Mouse (Mus musculus) liver, embryonic 14.5 days (tissue): ENCODE measurements around the gene Mysm1. TPM values are rescaled to one million over a fixed set of nuclear protein-coding genes. Genes with fewer than 3 reads are reported as not detected.
A peak's percentile ranks its signal among the peaks of the same experiment; 100 is the strongest.

Experiments
- ATAC-seq: fragments of 200-750 bp; cut with Nextera tagmentation; 2 replicates; pipeline ENCODE4 v1.8.0; 2017; ENCODE audit warnings: moderate number of reproducible peaks, mild to moderate bottlenecking, moderate library complexity; ENCODE audit not compliant: insufficient read depth
- DNase-seq, 3 experiments: peaks; one replicate each; pipeline ENCODE4 v3.0.0-alpha.2; 2012 to 2013; ENCODE audit warnings: low read depth in 3 of 3, low spot score in 3 of 3
- H3K27ac ChIP-seq: fragments of 300-500 bp; sonication (generic); 2 replicates; pipeline ENCODE4 v1.5.1; 2014; ENCODE audit warnings: moderate library complexity, mild to moderate bottlenecking, control low read depth, inconsistent platforms
- H3K27me3 ChIP-seq: fragments of 300-500 bp; sonication (generic); 2 replicates; pipeline ENCODE4 v1.6.1; 2014; ENCODE audit warnings: mild to moderate bottlenecking, low read length, moderate library complexity; ENCODE audit not compliant: control insufficient read depth, insufficient read depth
- H3K36me3 ChIP-seq: fragments of 300-500 bp; sonication (generic); replicated peaks from 2 replicates; pipeline ENCODE4 v1.6.1; 2014; ENCODE audit warnings: low read depth; ENCODE audit not compliant: control insufficient read depth, insufficient read depth
- H3K4me1 ChIP-seq, 2 experiments: fragments of 200-500 bp in 1 of 2; fragments of 300-500 bp in 1 of 2; sonication (generic) in 1 of 2; replicated peaks; 2 replicates each; pipeline ENCODE4 v1.6.1; 2012 to 2014; ENCODE audit warnings: antibody characterized with exemption in 1 of 2, inconsistent platforms in 1 of 2, low read length in 1 of 2; ENCODE audit not compliant: control insufficient read depth in 2 of 2, insufficient read depth in 2 of 2
- H3K4me2 ChIP-seq: fragments of 300-500 bp; sonication (generic); 2 replicates; pipeline ENCODE4 v1.6.1; 2014; ENCODE audit warnings: low read depth, mild to moderate bottlenecking, control low read depth, moderate library complexity
- H3K4me3 ChIP-seq, 2 experiments: fragments of 200-500 bp in 1 of 2; fragments of 300-500 bp in 1 of 2; sonication (generic) in 1 of 2; 2 replicates each; pipeline ENCODE4 v1.5.1; 2012 to 2014; ENCODE audit warnings: low read depth in 2 of 2, low read length in 2 of 2, mild to moderate bottlenecking in 2 of 2, control low read depth in 1 of 2, inconsistent platforms in 1 of 2, moderate library complexity in 1 of 2; ENCODE audit not compliant: insufficient read depth in 1 of 2
- H3K9ac ChIP-seq: fragments of 300-500 bp; sonication (generic); replicated peaks from 2 replicates; pipeline ENCODE4 v1.6.1; 2014; ENCODE audit warnings: mild to moderate bottlenecking, control low read depth, moderate library complexity
- H3K9me3 ChIP-seq: fragments of 300-500 bp; sonication (generic); 2 replicates; pipeline ENCODE4 v1.6.1; 2016; ENCODE audit warnings: low read length, mixed read lengths; ENCODE audit not compliant: control insufficient read depth
- CTCF ChIP-seq: IDR thresholded peaks from 2 replicates; pipeline ENCODE4 v1.5.1; 2016; ENCODE audit warnings: antibody characterized with exemption, low read depth, control low read depth
- EP300 ChIP-seq: IDR thresholded peaks from 2 replicates; pipeline ENCODE4 v1.6.1; 2016; ENCODE audit warnings: antibody characterized with exemption, low read depth
- WGBS: fragments of 180-500 bp; shearing (Covaris S2); extraction: QIAGEN DNeasy Blood & Tissue Kit; methylation state at CpG from one replicate; pipeline ENCODE4 v1.1.7; 2014; ENCODE audit not compliant: insufficient replicate concordance; 5-methylcytosine and 5-hydroxymethylcytosine counted together
- polyA plus RNA-seq, 2 experiments: library from polyadenylated mRNA; depleted of rRNA in 1 of 2; stranded (reverse) in 1 of 2; unstranded in 1 of 2; fragments of >200 nt; fragmentation: Nextera tagmentation in 1 of 2; extraction: Ambion mirVana in 1 of 2; gene quantifications; 2 replicates each; pipeline versions ENCODE4 v1.2.1 to v1.2.3; 2012 to 2014

Gene Mysm1
- polyA plus RNA-seq, 2 experiments = 3.7 to 7.3 TPM

- TF ChIP-seq CTCF (no peak), EP300 (no peak)
- Histone ChIP-seq H3K4me3 (no peak overlapping the region), H3K36me3 (no peaks in the 10 kb centered on the region), H3K27me3 (no peaks in the 10 kb centered on the region), H3K9me3 (no peaks in the 10 kb centered on the region), H3K9ac (no peak overlapping the region), H3K27ac (no peak overlapping the region), H3K4me1 (no peaks in the 10 kb centered on the region), H3K4me2 (no peak overlapping the region)
- no peak for DNase-seq
- WGBS = 76% methylated on average over 4 of the region's 4 CpGs
- no peak for ATAC-seq
These were observed 17.0 kb upstream of the Mysm1 start for GRCm38 (mm10) chr4:94995862-94996261.

- Histone ChIP-seq H3K36me3 (no peaks in the 10 kb centered on the region), H3K4me3 (no peak overlapping the region), H3K4me1 (peaks cover 0 to 4% of the 10 kb centered on the region in 2 experiments; a peak in 3 of 4 replicates), H3K27me3 (no peaks in the 10 kb centered on the region), H3K27ac (no peak overlapping the region), H3K9ac (no peak overlapping the region), H3K9me3 (no peaks in the 10 kb centered on the region), H3K4me2 (no peak overlapping the region)
- ATAC-seq (no peak), DNase-seq (no peak)
- TF ChIP-seq EP300 = peak; percentile 52
- TF ChIP-seq CTCF = no peak
- 6% methylated on average over 3 of the region's 3 CpGs for WGBS
These were observed 11.3 kb upstream of the Mysm1 start for GRCm38 (mm10) chr4:94990204-94990603.

GRCm38 (mm10) chr4:94987725-94988124 lies 8.8 kb upstream of the Mysm1 start:
- Histone ChIP-seq H3K4me1 (peaks cover 0 to 4% of the 10 kb centered on the region in 2 experiments; a peak in 3 of 4 replicates), H3K27ac (no peak overlapping the region), H3K4me2 (no peak overlapping the region), H3K9ac (no peak overlapping the region), H3K27me3 (no peaks in the 10 kb centered on the region), H3K9me3 (no peaks in the 10 kb centered on the region), H3K4me3 (no peak overlapping the region), H3K36me3 (no peaks in the 10 kb centered on the region)
- no peak for ATAC-seq
- WGBS = 45% methylated on average over 4 of the region's 4 CpGs
- no peak for DNase-seq
- TF ChIP-seq EP300 (no peak), CTCF (no peak)

GRCm38 (mm10) chr4:94979500-94979915 lies 608 bp upstream of the Mysm1 start:
- Histone ChIP-seq H3K4me1 (peaks cover 8 to 16% of the 10 kb centered on the region in 2 experiments), H3K4me3 (peak overlapping the region; percentile 90 to 99), H3K9me3 (no peaks in the 10 kb centered on the region), H3K27me3 (no peaks in the 10 kb centered on the region), H3K27ac (no peak overlapping the region), H3K9ac (peak overlapping the region; percentile 87), H3K4me2 (peak overlapping the region; percentile 96), H3K36me3 (peaks cover 5% of the 10 kb centered on the region)
- no peak for DNase-seq
- ATAC-seq = no peak
- TF ChIP-seq CTCF = no peak
- TF ChIP-seq EP300 = no peak
- 39% methylated on average over 4 of the region's 4 CpGs for WGBS

GRCm38 (mm10) chr4:94973321-94973720 lies 5.6 kb downstream of the Mysm1 start:
- no peak for ATAC-seq
- TF ChIP-seq EP300 (no peak), CTCF (no peak)

More at GRCm38 (mm10) chr4:94973321-94973720, 5.6 kb downstream of the Mysm1 start:
- H3K27ac ChIP-seq = no peak overlapping the region
- H3K9me3 ChIP-seq = no peaks in the 10 kb centered on the region
- peaks cover 8 to 9% of the 10 kb centered on the region in 2 experiments for H3K4me1 ChIP-seq
- H3K9ac ChIP-seq = no peak overlapping the region
- DNase-seq = no peak
- H3K27me3 ChIP-seq = no peaks in the 10 kb centered on the region
- H3K4me3 ChIP-seq = no peak overlapping the region
- no peak overlapping the region for H3K4me2 ChIP-seq
- 75% methylated on average over 2 of the region's 2 CpGs for WGBS
- peaks cover 20% of the 10 kb centered on the region for H3K36me3 ChIP-seq
